Mouse (Mus musculus) MEL (cell line): ENCODE measurements around the gene Fam53b. TPM values are rescaled to one million over a fixed set of nuclear protein-coding genes. Genes with fewer than 3 reads are reported as not detected.
A peak's percentile ranks its signal among the peaks of the same experiment; 100 is the strongest.

Source experiments
- DNase-seq: peaks from one replicate; pipeline ENCODE4 v3.0.0; 2011; ENCODE audit warnings: low read depth, low spot score
- H3K27ac ChIP-seq: 2 replicates; pipeline ENCODE4 v1.5.1; 2012; ENCODE audit warnings: low read depth, mild to moderate bottlenecking, control low read depth, low read length, moderate library complexity; ENCODE audit not compliant: control insufficient read depth
- H3K27me3 ChIP-seq, 2 experiments: fragments of 150-350 bp in 1 of 2; sonication (generic) in 1 of 2; 2 replicates each; pipeline ENCODE4 v1.6.1; 2012; ENCODE audit warnings: low read length in 2 of 2, mild to moderate bottlenecking in 2 of 2, improper control_type of control experiment in 1 of 2, moderate library complexity in 1 of 2; ENCODE audit not compliant: insufficient read depth in 2 of 2, control insufficient read depth in 1 of 2
- H3K36me3 ChIP-seq, 2 experiments: 2 replicates each; pipeline ENCODE4 v1.6.1; 2012 to 2014; ENCODE audit warnings: low read length in 2 of 2, improper control_type of control experiment in 1 of 2, inconsistent platforms in 1 of 2, mild to moderate bottlenecking in 1 of 2; ENCODE audit not compliant: insufficient read depth in 2 of 2, control insufficient read depth in 1 of 2
- H3K4me1 ChIP-seq, 2 experiments: fragments of 150-350 bp in 1 of 2; sonication (generic) in 1 of 2; 2 replicates each; pipeline ENCODE4 v1.6.1; 2012; ENCODE audit warnings: low read length in 2 of 2, improper control_type of control experiment in 1 of 2, mild to moderate bottlenecking in 1 of 2; ENCODE audit not compliant: insufficient read depth in 2 of 2, control insufficient read depth in 1 of 2
- H3K4me3 ChIP-seq, 2 experiments: fragments of 150-350 bp in 1 of 2; sonication (generic) in 1 of 2; 2 replicates each; pipeline ENCODE4 v1.5.1; 2012; ENCODE audit warnings: low read depth in 2 of 2, low read length in 2 of 2, mild to moderate bottlenecking in 2 of 2, moderate library complexity in 2 of 2, control low read depth in 1 of 2, improper control_type of control experiment in 1 of 2; ENCODE audit not compliant: control insufficient read depth in 1 of 2, insufficient read depth in 1 of 2
- H3K79me2 ChIP-seq: 2 replicates; pipeline ENCODE4 v1.6.1; 2012; ENCODE audit warnings: mild to moderate bottlenecking, low read length, moderate library complexity; ENCODE audit not compliant: control insufficient read depth, poor library complexity, insufficient read depth
- H3K9ac ChIP-seq: 2 replicates; pipeline ENCODE4 v1.6.1; 2012; ENCODE audit warnings: low read depth, mild to moderate bottlenecking, control low read depth, low read length, moderate library complexity; ENCODE audit not compliant: control insufficient read depth, poor library complexity, severe bottlenecking
- H3K9me3 ChIP-seq: fragments of 150-350 bp; sonication (generic); replicated peaks from 2 replicates; pipeline ENCODE4 v1.6.1; 2012; ENCODE audit warnings: mild to moderate bottlenecking, low read length, improper control_type of control experiment, moderate library complexity; ENCODE audit not compliant: insufficient read depth
- BHLHE40 ChIP-seq: IDR thresholded peaks from 2 replicates; pipeline ENCODE4 v1.6.1; 2012; ENCODE audit warnings: low read depth, mild to moderate bottlenecking, inconsistent platforms, low read length, improper control_type of control experiment, borderline replicate concordance
- CHD1 ChIP-seq: IDR thresholded peaks from 2 replicates; pipeline ENCODE4 v1.6.1; 2012; ENCODE audit warnings: low read depth, mild to moderate bottlenecking, inconsistent platforms, low read length, improper control_type of control experiment
- CHD2 ChIP-seq: IDR thresholded peaks from 2 replicates; pipeline ENCODE4 v1.6.1; 2011; ENCODE audit warnings: low read length, improper control_type of control experiment
- CTCF ChIP-seq, 3 experiments: IDR thresholded peaks in 2 of 3; conservative IDR thresholded peaks in 1 of 3; 2 replicates each; pipeline ENCODE4 v1.5.1; 2011 to 2012; ENCODE audit warnings: low read length in 3 of 3, low read depth in 2 of 3, mild to moderate bottlenecking in 2 of 3, improper control_type of control experiment in 1 of 3, inconsistent platforms in 1 of 3, mixed read lengths in 1 of 3, moderate library complexity in 1 of 3; ENCODE audit not compliant: control insufficient read depth in 1 of 3, insufficient read depth in 1 of 3, poor library complexity in 1 of 3, severe bottlenecking in 1 of 3
- ELF1 ChIP-seq: IDR thresholded peaks from 2 replicates; pipeline ENCODE4 v1.6.1; 2014; ENCODE audit warnings: low read depth, mild to moderate bottlenecking, inconsistent platforms, low read length, improper control_type of control experiment, moderate library complexity
- EP300 ChIP-seq, 2 experiments: IDR thresholded peaks; 2 replicates each; pipeline ENCODE4 v1.6.1; 2011; ENCODE audit warnings: improper control_type of control experiment in 2 of 2, low read length in 2 of 2, low read depth in 1 of 2, mild to moderate bottlenecking in 1 of 2
- ETS1 ChIP-seq: IDR thresholded peaks from 2 replicates; pipeline ENCODE4 v1.6.1; 2012; ENCODE audit warnings: low read depth, mild to moderate bottlenecking, inconsistent platforms, low read length, improper control_type of control experiment, moderate library complexity
- GABPA ChIP-seq: IDR thresholded peaks from 2 replicates; pipeline ENCODE4 v1.6.1; 2012; ENCODE audit warnings: low read depth, mild to moderate bottlenecking, inconsistent platforms, low read length, improper control_type of control experiment, moderate library complexity
- GATA1 ChIP-seq: IDR thresholded peaks from 2 replicates; pipeline ENCODE4 v1.6.1; 2011; ENCODE audit warnings: low read depth, low read length, improper control_type of control experiment
- HCFC1 ChIP-seq: IDR thresholded peaks from 2 replicates; pipeline ENCODE4 v1.6.1; 2012; ENCODE audit warnings: low read depth, mild to moderate bottlenecking, inconsistent platforms, low read length, improper control_type of control experiment, moderate library complexity
- JUND ChIP-seq: IDR thresholded peaks from 2 replicates; pipeline ENCODE4 v1.6.1; 2011; ENCODE audit warnings: low read depth, mild to moderate bottlenecking, improper control_type of control experiment, low read length
- MAFK ChIP-seq: IDR thresholded peaks from 2 replicates; pipeline ENCODE4 v1.6.1; 2011; ENCODE audit warnings: low read depth, mild to moderate bottlenecking, low read length, improper control_type of control experiment, borderline replicate concordance
- MAX ChIP-seq: IDR thresholded peaks from 2 replicates; pipeline ENCODE4 v1.6.1; 2011; ENCODE audit warnings: low read length, improper control_type of control experiment
- MAZ ChIP-seq: IDR thresholded peaks from 2 replicates; pipeline ENCODE4 v1.6.1; 2012; ENCODE audit warnings: low read depth, mild to moderate bottlenecking, inconsistent platforms, low read length, improper control_type of control experiment
- MXI1 ChIP-seq: IDR thresholded peaks from 2 replicates; pipeline ENCODE4 v1.6.1; 2011; ENCODE audit warnings: mild to moderate bottlenecking, low read depth, low read length, improper control_type of control experiment
- MYB ChIP-seq: IDR thresholded peaks from 2 replicates; pipeline ENCODE4 v1.6.1; 2011; ENCODE audit warnings: mild to moderate bottlenecking, low read depth, low read length, improper control_type of control experiment
- MYC ChIP-seq: IDR thresholded peaks from 2 replicates; pipeline ENCODE4 v1.6.1; 2011; ENCODE audit warnings: low read depth, mild to moderate bottlenecking, low read length, improper control_type of control experiment, moderate library complexity
- NELFE ChIP-seq: IDR thresholded peaks from 2 replicates; pipeline ENCODE4 v1.6.1; 2011; ENCODE audit warnings: low read depth, low read length, improper control_type of control experiment
- POLR2AphosphoS2 ChIP-seq: IDR thresholded peaks from 2 replicates; pipeline ENCODE4 v1.6.1; 2011; ENCODE audit warnings: low read length, improper control_type of control experiment
- RAD21 ChIP-seq: IDR thresholded peaks from 2 replicates; pipeline ENCODE4 v1.6.1; 2011; ENCODE audit warnings: mild to moderate bottlenecking, low read depth, low read length, improper control_type of control experiment
- SIN3A ChIP-seq: IDR thresholded peaks from 2 replicates; pipeline ENCODE4 v1.6.1; 2012; ENCODE audit warnings: low read length, improper control_type of control experiment, inconsistent platforms
- SMC3 ChIP-seq: IDR thresholded peaks from 2 replicates; pipeline ENCODE4 v1.6.1; 2011; ENCODE audit warnings: low read depth, low read length, improper control_type of control experiment
- TAL1 ChIP-seq: IDR thresholded peaks from 2 replicates; pipeline ENCODE4 v1.6.1; 2012; ENCODE audit warnings: mild to moderate bottlenecking, inconsistent platforms, low read length, moderate library complexity, mixed read lengths
- TBP ChIP-seq: IDR thresholded peaks from 2 replicates; pipeline ENCODE4 v1.8.0; 2011; ENCODE audit warnings: low read depth, low read length, improper control_type of control experiment
- TCF12 ChIP-seq: IDR thresholded peaks from 2 replicates; pipeline ENCODE4 v1.6.1; 2014; ENCODE audit warnings: low read depth, mild to moderate bottlenecking, inconsistent platforms, low read length, improper control_type of control experiment, moderate library complexity
- USF1 ChIP-seq: IDR thresholded peaks from 2 replicates; pipeline ENCODE4 v1.6.1; 2014; ENCODE audit warnings: low read depth, mild to moderate bottlenecking, inconsistent platforms, low read length, improper control_type of control experiment, moderate library complexity
- USF2 ChIP-seq, 2 experiments: IDR thresholded peaks; 2 replicates each; pipeline ENCODE4 v1.6.1; 2011 to 2012; ENCODE audit warnings: improper control_type of control experiment in 2 of 2, low read length in 2 of 2, borderline replicate concordance in 1 of 2, inconsistent platforms in 1 of 2, low read depth in 1 of 2, mild to moderate bottlenecking in 1 of 2; ENCODE audit not compliant: insufficient read depth in 1 of 2
- ZC3H11A ChIP-seq: IDR thresholded peaks from 2 replicates; pipeline ENCODE4 v1.6.1; 2012; ENCODE audit warnings: low read depth, mild to moderate bottlenecking, inconsistent platforms, low read length, improper control_type of control experiment
- ZKSCAN1 ChIP-seq: IDR thresholded peaks from 2 replicates; pipeline ENCODE4 v1.6.1; 2012; ENCODE audit warnings: low read depth, mild to moderate bottlenecking, inconsistent platforms, low read length, improper control_type of control experiment, moderate library complexity
- ZMIZ1 ChIP-seq: IDR thresholded peaks from 2 replicates; pipeline ENCODE4 v1.6.1; 2012; ENCODE audit warnings: low read depth, mild to moderate bottlenecking, inconsistent platforms, low read length, improper control_type of control experiment, moderate library complexity
- ZNF384 ChIP-seq: IDR thresholded peaks from 2 replicates; pipeline ENCODE4 v1.6.1; 2012; ENCODE audit warnings: low read depth, mild to moderate bottlenecking, inconsistent platforms, low read length, improper control_type of control experiment
- polyA plus RNA-seq, 2 experiments: library from polyadenylated mRNA; stranded (reverse) in 1 of 2; unstranded in 1 of 2; fragments of >175 nt in 1 of 2; fragments of >200 nt in 1 of 2; gene quantifications; 2 replicates each; pipeline versions ENCODE4 v1.2.1 to v1.2.4; 2012; ENCODE audit warnings: low replicate concordance in 2 of 2, low read depth in 1 of 2; ENCODE audit not compliant: insufficient read length in 2 of 2, insufficient read depth in 1 of 2, missing spikeins in 1 of 2
- total RNA-seq: library from RNA; depleted of rRNA; stranded (reverse); fragments of 300-350 nt; gene quantifications from 2 replicates; pipeline ENCODE4 v1.2.3, GENCODE M21; 2012

Fam53b gene
- total and polyA plus RNA-seq, 3 experiments = 7.9 to 15.4 TPM; not detected in 1

DNA sequence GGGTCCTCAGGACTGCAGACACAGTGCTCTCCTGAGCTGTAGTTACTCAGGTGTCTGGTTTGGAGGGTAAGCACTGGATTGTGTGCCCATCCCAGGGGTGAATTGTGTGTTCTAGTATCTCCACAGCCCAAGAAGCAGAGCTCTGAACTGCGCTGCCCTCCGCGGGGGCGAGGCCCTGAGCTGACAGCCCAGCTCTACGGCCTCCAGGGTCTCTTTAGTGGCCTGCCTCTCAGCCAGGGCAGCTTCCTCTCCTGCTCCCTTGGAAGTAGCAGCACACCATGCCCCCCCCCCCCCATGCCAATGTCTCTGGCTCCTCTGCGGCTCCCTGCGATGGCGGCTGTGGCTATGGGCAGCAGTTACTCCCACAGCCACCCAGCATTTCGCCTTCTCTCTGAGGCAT, 102.1 kb downstream of the Fam53b start:
- H3K27ac ChIP-seq = no peak overlapping the region
- no peaks in the 10 kb centered on the region for H3K9me3 ChIP-seq
- H3K27me3 ChIP-seq = no peaks in the 10 kb centered on the region
- no peaks in the 10 kb centered on the region for H3K4me1 ChIP-seq
- H3K36me3 ChIP-seq = no peaks in the 10 kb centered on the region
- no peak overlapping the region for H3K9ac ChIP-seq
- H3K4me3 ChIP-seq = no peak overlapping the region
- TF ChIP-seq MAFK = no peak
- TF ChIP-seq TCF12 = no peak
- TF ChIP-seq GABPA = no peak
- TF ChIP-seq RAD21 = no peak
- TF ChIP-seq SMC3 = no peak
- no peak for TF ChIP-seq CHD1
- no peak for TF ChIP-seq MAX
- no peak for TF ChIP-seq ETS1
- no peak for TF ChIP-seq POLR2AphosphoS2
- TF ChIP-seq NELFE = no peak
- no peak for TF ChIP-seq ZKSCAN1
- TF ChIP-seq HCFC1 = no peak
- TF ChIP-seq USF1 = no peak
- TF ChIP-seq TBP = no peak
- TF ChIP-seq BHLHE40 = no peak
- no peak for TF ChIP-seq ELF1
- TF ChIP-seq MAZ = no peak
- H3K79me2 ChIP-seq = no peaks in the 10 kb centered on the region
- no peak for DNase-seq

DNA sequence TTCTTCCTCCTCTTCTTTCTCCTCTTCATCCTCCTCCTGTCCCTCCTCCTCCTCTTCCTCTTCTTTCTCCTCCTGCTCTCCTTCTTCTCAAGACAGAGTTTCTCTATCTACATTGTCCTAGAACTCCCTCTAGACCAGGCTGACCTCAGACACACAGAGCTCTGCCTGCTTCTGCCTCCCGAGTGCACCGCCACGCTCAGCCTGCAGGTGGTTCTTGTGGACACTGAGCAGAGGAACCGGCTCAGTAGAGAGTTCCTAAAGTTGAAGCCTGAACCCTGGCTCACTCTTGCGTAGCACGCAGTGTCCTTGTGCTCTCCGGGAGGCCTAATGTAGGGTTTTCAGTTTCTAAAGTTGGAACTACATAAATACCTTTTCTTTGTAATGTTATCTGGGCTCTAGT, 108.6 kb downstream of the Fam53b start:
- Histone ChIP-seq H3K36me3 (no peaks in the 10 kb centered on the region), H3K9ac (no peak overlapping the region), H3K4me1 (no peaks in the 10 kb centered on the region), H3K27me3 (no peaks in the 10 kb centered on the region), H3K4me3 (no peak overlapping the region), H3K27ac (no peak overlapping the region), H3K9me3 (no peaks in the 10 kb centered on the region), H3K79me2 (no peaks in the 10 kb centered on the region)
- DNase-seq = peak; percentile 35
- TF ChIP-seq ZNF384 (no peak), GABPA (no peak), USF2 (IDR thresholded peaks at IDR 0.05; ENCODE audit: borderline replicate concordance in 1 of 2, insufficient read depth in 1 of 2, low read depth in 1 of 2, low read length in 2 of 2) (no peak), USF1 (no peak), ZC3H11A (0 out of 2 replicates have a peak, but pooled peaks have one; percentile 10), TAL1 (no peak), BHLHE40 (no peak), ETS1 (no peak), HCFC1 (no peak), GATA1 (no peak), EP300 (IDR thresholded peaks at IDR 0.05; ENCODE audit: low read depth in 1 of 2, low read length in 2 of 2) (no peak), ZKSCAN1 (no peak), TCF12 (no peak), CTCF (IDR thresholded peaks at IDR 0.05 in 2 of 3, conservative IDR thresholded peaks at IDR 0.05 in 1 of 3; ENCODE audit: control insufficient read depth in 1 of 3, insufficient read depth in 1 of 3, low read depth in 2 of 3, low read length in 3 of 3, poor library complexity in 1 of 3, severe bottlenecking in 1 of 3) (peak; percentile 21 to 48 (median 42); a peak in 5 of 6 replicates), MXI1 (no peak), CHD2 (no peak), SIN3A (no peak), SMC3 (peak; percentile 55), MYB (no peak), MAZ (no peak), JUND (no peak), ZMIZ1 (no peak), TBP (no peak), NELFE (no peak), MAX (no peak), MYC (no peak), RAD21 (peak; percentile 19)
